Comparison of ENCODE assay signal across 16 mouse cellular contexts in the genomic region with DNA sequence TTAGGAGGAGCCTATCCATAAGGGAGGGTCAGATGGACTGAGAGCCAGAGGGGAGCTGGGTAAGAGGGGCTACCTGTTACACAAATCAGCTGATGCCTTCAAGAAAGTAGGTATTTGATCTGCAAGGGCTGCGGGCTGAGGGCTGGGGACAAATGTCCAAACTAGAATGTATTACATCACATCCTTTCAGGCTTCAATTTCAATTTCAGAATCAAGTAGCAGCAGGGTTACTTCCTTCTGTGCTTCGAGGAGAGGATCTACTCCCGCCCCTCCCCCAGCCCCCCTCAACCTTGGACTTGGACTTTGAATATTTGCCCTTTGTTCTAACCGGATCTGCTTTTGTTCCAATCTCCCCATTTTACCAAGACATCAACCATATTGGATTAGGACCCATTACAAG. TPM values are rescaled to one million over a fixed set of nuclear protein-coding genes. Genes with fewer than 3 reads are reported as not detected.
"Had no signal": no experiment of that assay in that cellular context is flagged by ENCODE, and none has a peak within 500 bp of the region (broad histone marks: within the 10 kb centered on the region; RNA-seq: fewer than 3 reads in every experiment).

No protein-coding gene starts in this region.

- H3K36me3 ChIP-seq: limb, embryonic 12.5 days; midbrain, embryonic 10.5 days; neural tube, embryonic 13.5 days had no signal

- H3K4me1 ChIP-seq: neural tube, embryonic 13.5 days had no signal

- H3K27me3 ChIP-seq: neural tube, embryonic 13.5 days had no signal

- H3K9me3 ChIP-seq: limb, embryonic 12.5 days; midbrain, embryonic 10.5 days; neural tube, embryonic 13.5 days had no signal

- ATAC-seq: midbrain, embryonic 16.5 days had no signal

- H3K4me3 ChIP-seq: limb, embryonic 12.5 days; midbrain, embryonic 10.5 days; neural tube, embryonic 13.5 days had no signal

- DNase-seq: kidney, adult 11 months; kidney, postnatal 10 days; kidney, postnatal 4 days; liver; lung, adult 18-20 months; retina, postnatal 1 day; right cerebral cortex, postnatal 4 days; spleen, adult 18-20 months; thymus, postnatal 4 days had no signal

RNA-seq across cellular contexts. Expression of a gene that starts 7.3 kb away (rescaled TPM):
- total RNA-seq: layer of hippocampus, postnatal 25 days; left cerebral cortex, adult 8-10 months; left cerebral cortex, postnatal 36 days had no signal

RNA-seq across cellular contexts. Expression of a gene that starts 26.6 kb away (rescaled TPM):
- total RNA-seq: layer of hippocampus, postnatal 25 days; left cerebral cortex, postnatal 36 days had no signal

RNA-seq across cellular contexts. Expression of a gene that starts 37.1 kb away (rescaled TPM):
- total RNA-seq: layer of hippocampus, postnatal 25 days; left cerebral cortex, postnatal 36 days had no signal
